Mouse (Mus musculus) forebrain, embryonic 15.5 days (tissue): ENCODE data around the gene Faf1. TPM values are rescaled to one million over a fixed set of nuclear protein-coding genes. Genes with fewer than 3 reads are reported as not detected.

ENCODE experiments used
- ATAC-seq: fragments of 200-750 bp; cut with Nextera tagmentation; replicated peaks from 2 replicates; pipeline ENCODE4 v1.8.0; 2017; ENCODE audit warnings: mild to moderate bottlenecking, moderate TSS enrichment, moderate library complexity
- H3K27ac ChIP-seq: fragments of 300-500 bp; sonication (generic); replicated peaks from 2 replicates; pipeline ENCODE4 v1.5.1; 2015; ENCODE audit warnings: mild to moderate bottlenecking, inconsistent platforms
- H3K27me3 ChIP-seq: fragments of 300-500 bp; sonication (generic); 2 replicates; pipeline ENCODE4 v1.6.1; 2015; ENCODE audit warnings: inconsistent platforms
- H3K36me3 ChIP-seq: fragments of 300-500 bp; sonication (generic); 2 replicates; pipeline ENCODE4 v1.6.1; 2015; ENCODE audit warnings: mild to moderate bottlenecking, inconsistent platforms
- H3K4me1 ChIP-seq: fragments of 300-500 bp; sonication (generic); 2 replicates; pipeline ENCODE4 v1.6.1; 2015; ENCODE audit warnings: inconsistent platforms
- H3K4me2 ChIP-seq: fragments of 300-500 bp; sonication (generic); replicated peaks from 2 replicates; pipeline ENCODE4 v1.6.1; 2015; ENCODE audit warnings: mild to moderate bottlenecking, inconsistent platforms
- H3K4me3 ChIP-seq: fragments of 300-500 bp; sonication (generic); 2 replicates; pipeline ENCODE4 v1.5.1; 2015; ENCODE audit warnings: mild to moderate bottlenecking, inconsistent platforms
- H3K9ac ChIP-seq: fragments of 300-500 bp; sonication (generic); replicated peaks from 2 replicates; pipeline ENCODE4 v1.6.1; 2015; ENCODE audit warnings: mild to moderate bottlenecking, inconsistent platforms
- H3K9me3 ChIP-seq: fragments of 300-500 bp; sonication (generic); 2 replicates; pipeline ENCODE4 v1.6.1; 2016; ENCODE audit warnings: inconsistent platforms
- WGBS: fragments of 180-500 bp; shearing (Covaris S2); methylation state at CpG from one replicate; pipeline ENCODE4 v1.1.7; 2015; ENCODE audit warnings: mixed read lengths; 5-methylcytosine and 5-hydroxymethylcytosine counted together
- polyA plus RNA-seq: library from polyadenylated mRNA; unstranded; fragments of >200 nt; fragmentation: Nextera tagmentation; extraction: Ambion mirVana; gene quantifications from 2 replicates; pipeline ENCODE4 v1.2.1, GENCODE M21; 2015

Gene Faf1
- polyA plus RNA-seq, 1 experiment from 2014 or later, result 31.3 TPM

DNA sequence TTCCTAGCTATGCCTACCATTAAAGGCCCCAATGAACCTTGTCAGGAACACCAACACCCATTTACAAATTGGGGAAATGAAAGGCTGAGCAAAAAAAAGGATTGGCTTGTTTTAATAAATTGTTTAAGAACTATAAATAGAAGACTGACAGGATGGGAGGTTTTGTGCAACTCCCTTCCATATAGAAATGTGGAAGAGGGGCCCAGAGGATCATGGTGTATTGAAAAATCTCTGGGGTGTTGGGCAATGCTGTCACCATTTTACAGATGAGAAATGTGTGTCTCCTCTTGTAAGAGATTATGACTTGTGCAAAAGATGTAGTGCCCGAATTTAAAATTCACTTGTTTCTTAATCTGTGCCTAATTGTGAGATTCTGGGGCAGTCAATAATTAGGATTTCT lies 277.1 kb downstream of the Faf1 start:
- Histone ChIP-seq H3K4me2 (no peak overlapping the region), H3K9me3 (no peaks in the 10 kb centered on the region), H3K27ac (no peak overlapping the region), H3K9ac (no peak overlapping the region), H3K4me3 (no peak overlapping the region), H3K4me1 (no peaks in the 10 kb centered on the region), H3K36me3 (no peaks in the 10 kb centered on the region), H3K27me3 (no peaks in the 10 kb centered on the region)
- WGBS, result 60% methylated on average over 1 of the region's 1 CpGs
- ATAC-seq, result no peak

DNA sequence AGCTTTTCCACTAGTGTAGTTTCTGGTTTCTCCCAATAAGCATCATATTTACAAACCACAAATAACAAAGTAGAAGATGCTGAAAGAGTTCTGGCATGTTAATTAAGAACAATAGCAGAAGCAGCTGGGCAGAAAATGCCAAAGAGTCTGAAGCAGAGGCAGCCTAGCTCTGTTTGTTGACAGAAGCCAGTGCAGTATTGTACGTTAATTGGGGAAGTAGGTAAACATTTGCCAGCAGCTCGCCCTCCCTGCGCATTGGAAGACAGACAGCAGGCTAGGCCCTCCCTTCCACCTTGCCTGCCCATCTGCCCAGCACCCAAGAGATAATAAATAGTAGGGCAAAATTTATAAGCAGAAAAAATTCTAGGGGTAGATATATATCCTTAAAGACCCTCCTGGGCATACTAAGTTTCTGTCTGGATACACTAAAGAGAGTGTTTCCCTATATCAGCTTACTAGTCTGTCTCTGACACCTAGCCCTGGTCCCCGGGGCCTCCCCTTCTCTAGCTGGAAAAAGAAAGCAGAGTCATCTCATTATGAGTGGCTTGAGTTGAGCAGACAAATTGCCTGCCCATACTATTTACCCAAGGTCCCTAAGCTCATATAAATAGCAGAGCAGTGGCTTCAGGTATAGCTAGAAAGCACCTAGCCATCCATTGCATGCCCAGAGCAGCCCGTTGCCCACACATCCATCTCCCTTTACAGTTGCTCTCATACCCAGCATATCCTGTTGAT lies 284.0 kb downstream of the Faf1 start:
- Histone ChIP-seq H3K27me3 (no peaks in the 10 kb centered on the region), H3K4me1 (no peaks in the 10 kb centered on the region), H3K4me3 (no peak overlapping the region), H3K9ac (no peak overlapping the region), H3K36me3 (peaks cover 7% of the 10 kb centered on the region; the same call in 1 of the 2 replicates), H3K9me3 (no peaks in the 10 kb centered on the region), H3K27ac (no peak overlapping the region), H3K4me2 (no peak overlapping the region)
- WGBS, result 52% methylated on average over 5 of the region's 5 CpGs
- ATAC-seq, result no peak

GRCm38 (mm10) chr4:109963570-109964279 lies 287.3 kb downstream of the Faf1 start:
- H3K36me3 ChIP-seq, result peaks cover 7% of the 10 kb centered on the region; the same call in 1 of the 2 replicates
- H3K4me1 ChIP-seq, result no peaks in the 10 kb centered on the region
- no peak overlapping the region for H3K27ac ChIP-seq
- 91% methylated on average over 5 of the region's 5 CpGs for WGBS
- no peak for ATAC-seq
- H3K4me2 ChIP-seq, result no peak overlapping the region
- no peak overlapping the region for H3K9ac ChIP-seq
- H3K4me3 ChIP-seq, result no peak overlapping the region
- no peaks in the 10 kb centered on the region for H3K27me3 ChIP-seq
- H3K9me3 ChIP-seq, result no peaks in the 10 kb centered on the region

DNA sequence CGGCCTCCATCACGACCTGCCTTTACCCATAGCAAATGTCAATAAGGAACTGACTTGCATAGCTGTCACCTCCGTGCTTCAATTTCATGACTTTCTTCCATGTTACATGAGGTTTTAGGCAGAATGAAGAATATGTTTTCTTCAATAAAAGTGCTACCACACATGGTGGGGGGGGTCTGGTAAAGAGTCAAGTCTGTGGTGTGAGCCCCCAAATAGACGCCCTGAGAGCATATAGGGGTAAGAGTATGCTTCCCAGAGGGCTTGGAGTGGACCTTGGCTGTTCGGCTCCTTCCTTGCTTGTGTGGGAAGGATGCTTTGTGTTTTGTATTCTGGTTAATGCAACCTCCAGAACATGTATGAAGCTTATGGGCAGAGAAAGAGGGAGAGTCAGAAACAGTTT lies 293.2 kb downstream of the Faf1 start:
- Histone ChIP-seq H3K4me2 (no peak overlapping the region), H3K9me3 (no peaks in the 10 kb centered on the region), H3K4me3 (no peak overlapping the region), H3K27me3 (peaks cover 11% of the 10 kb centered on the region; the same call in 1 of the 2 replicates), H3K9ac (no peak overlapping the region), H3K4me1 (peaks cover 4% of the 10 kb centered on the region), H3K36me3 (no peaks in the 10 kb centered on the region), H3K27ac (no peak overlapping the region)
- WGBS, result 92% methylated on average over 5 of the region's 5 CpGs
- no peak for ATAC-seq

GRCm38 (mm10) chr4:109973991-109974654 lies 297.7 kb downstream of the Faf1 start:
- H3K4me3 ChIP-seq, result peak overlapping the region; percentile 55
- H3K9ac ChIP-seq, result peak overlapping the region; percentile 42

DNA sequence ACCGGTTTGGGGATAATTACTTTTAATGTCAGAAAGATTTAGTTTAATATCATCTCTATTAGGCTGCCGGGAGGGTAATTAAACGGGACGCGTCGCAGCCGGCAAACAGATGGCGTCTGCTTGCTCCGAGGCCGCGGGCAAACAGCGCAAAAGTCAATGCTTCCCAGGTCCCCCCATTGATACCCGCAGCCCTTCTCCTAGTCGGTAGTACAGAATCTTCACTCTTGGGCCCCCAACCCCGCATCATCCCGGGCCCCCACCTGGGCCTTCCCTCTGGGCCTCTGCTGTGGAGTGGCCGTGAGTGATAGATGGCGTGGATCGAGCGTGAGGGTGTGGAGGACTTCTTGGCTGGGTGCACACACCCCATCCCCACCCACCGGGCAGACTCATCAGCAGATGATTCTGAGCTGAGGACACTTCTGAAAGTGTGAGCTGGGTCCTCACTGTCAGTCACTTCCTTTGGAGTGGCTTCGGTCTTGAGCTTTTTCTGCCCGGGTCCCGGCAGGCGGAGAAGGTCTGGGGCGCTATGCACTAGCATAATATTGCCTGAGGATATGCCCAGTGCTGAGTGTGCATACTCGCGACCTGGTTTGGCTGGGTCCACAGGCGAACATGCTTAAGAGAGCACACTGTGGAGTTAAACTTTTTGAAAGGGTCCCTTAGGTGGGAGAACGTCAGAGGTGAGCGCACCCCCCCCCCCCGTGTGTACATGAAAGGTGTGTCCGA lies 298.4 kb downstream of the Faf1 start:
- WGBS, result 2% methylated on average over 33 of the region's 33 CpGs
- Histone ChIP-seq H3K36me3 (no peaks in the 10 kb centered on the region), H3K27me3 (peaks cover 63% of the 10 kb centered on the region), H3K9ac (peak overlapping the region; percentile 42), H3K4me2 (peak overlapping the region; percentile 75), H3K4me3 (peak overlapping the region; percentile 55), H3K4me1 (peaks cover 31% of the 10 kb centered on the region), H3K9me3 (no peaks in the 10 kb centered on the region), H3K27ac (peak overlapping the region; percentile 45; the same call in 1 of the 2 replicates)
- ATAC-seq, result no peak

More at GRCm38 (mm10) chr4:109973991-109974654, 297.7 kb downstream of the Faf1 start:
- Histone ChIP-seq H3K4me1 (peaks cover 28% of the 10 kb centered on the region), H3K27ac (no peak overlapping the region), H3K36me3 (no peaks in the 10 kb centered on the region), H3K27me3 (peaks cover 56% of the 10 kb centered on the region), H3K4me2 (peak overlapping the region; percentile 75), H3K9me3 (no peaks in the 10 kb centered on the region)
- 3% methylated on average over 20 of the region's 20 CpGs for WGBS
- ATAC-seq, result no peak

DNA sequence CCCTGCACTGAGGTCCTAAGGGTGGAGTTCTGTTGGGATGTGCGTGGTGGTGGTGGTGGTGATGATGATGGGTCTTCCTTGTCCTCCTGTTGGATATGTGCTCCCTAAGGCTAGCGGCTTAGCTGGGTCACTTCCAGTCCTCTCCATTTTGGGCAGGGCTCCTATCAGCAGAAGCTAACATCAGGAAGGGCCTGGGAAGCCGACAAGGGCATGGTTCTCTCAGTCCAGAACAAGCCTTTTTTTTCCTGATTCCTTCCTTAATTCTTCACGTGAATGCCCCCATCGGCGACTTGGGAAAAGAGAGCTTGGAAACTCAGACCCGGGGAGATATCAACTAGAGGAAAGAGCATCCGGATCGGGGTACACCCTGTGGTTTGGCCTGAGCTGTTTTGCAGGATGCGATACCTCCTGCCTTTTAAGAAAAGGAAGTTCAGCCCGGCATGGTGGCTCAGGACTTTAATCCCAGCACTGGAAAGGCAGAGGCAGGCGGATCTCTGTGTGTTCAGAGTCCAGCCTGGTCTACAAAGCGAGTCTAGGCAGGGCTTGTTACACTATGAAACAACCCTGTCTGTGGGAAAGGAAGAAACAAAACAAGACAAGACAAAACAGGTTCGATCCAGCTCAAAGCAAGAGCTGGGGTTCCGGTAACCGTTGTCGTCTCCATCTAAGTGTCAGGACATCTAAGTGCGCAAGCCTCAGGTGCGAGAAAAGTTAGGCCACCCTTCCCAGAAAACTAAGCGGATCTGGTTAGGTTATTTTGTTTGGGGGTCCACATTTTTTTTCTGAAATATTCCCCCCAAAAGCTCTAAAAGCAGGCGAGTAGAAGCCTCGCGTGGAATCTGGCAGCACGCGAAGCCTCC lies 299.2 kb downstream of the Faf1 start:
- no peak for ATAC-seq
- Histone ChIP-seq H3K4me2 (peak overlapping the region; percentile 75), H3K4me1 (peaks cover 39% of the 10 kb centered on the region), H3K36me3 (no peaks in the 10 kb centered on the region), H3K27ac (no peak overlapping the region), H3K9me3 (no peaks in the 10 kb centered on the region), H3K9ac (peak overlapping the region; percentile 42; the same call in 1 of the 2 replicates), H3K4me3 (peak overlapping the region; percentile 55), H3K27me3 (peaks cover 71% of the 10 kb centered on the region)
- WGBS, result 13% methylated on average over 25 of the region's 25 CpGs

- Histone ChIP-seq H3K27ac (peak overlapping the region; percentile 84), H3K9me3 (no peaks in the 10 kb centered on the region), H3K9ac (peak overlapping the region; percentile 33), H3K4me3 (peak overlapping the region; percentile 55), H3K36me3 (no peaks in the 10 kb centered on the region), H3K4me2 (peak overlapping the region; percentile 75), H3K27me3 (peaks cover 78% of the 10 kb centered on the region), H3K4me1 (peaks cover 41% of the 10 kb centered on the region)
- ATAC-seq, result no peak
- 2% methylated on average over 34 of the region's 34 CpGs for WGBS
Measured at GRCm38 (mm10) chr4:109976273-109977147, 300.1 kb downstream of the Faf1 start.

DNA sequence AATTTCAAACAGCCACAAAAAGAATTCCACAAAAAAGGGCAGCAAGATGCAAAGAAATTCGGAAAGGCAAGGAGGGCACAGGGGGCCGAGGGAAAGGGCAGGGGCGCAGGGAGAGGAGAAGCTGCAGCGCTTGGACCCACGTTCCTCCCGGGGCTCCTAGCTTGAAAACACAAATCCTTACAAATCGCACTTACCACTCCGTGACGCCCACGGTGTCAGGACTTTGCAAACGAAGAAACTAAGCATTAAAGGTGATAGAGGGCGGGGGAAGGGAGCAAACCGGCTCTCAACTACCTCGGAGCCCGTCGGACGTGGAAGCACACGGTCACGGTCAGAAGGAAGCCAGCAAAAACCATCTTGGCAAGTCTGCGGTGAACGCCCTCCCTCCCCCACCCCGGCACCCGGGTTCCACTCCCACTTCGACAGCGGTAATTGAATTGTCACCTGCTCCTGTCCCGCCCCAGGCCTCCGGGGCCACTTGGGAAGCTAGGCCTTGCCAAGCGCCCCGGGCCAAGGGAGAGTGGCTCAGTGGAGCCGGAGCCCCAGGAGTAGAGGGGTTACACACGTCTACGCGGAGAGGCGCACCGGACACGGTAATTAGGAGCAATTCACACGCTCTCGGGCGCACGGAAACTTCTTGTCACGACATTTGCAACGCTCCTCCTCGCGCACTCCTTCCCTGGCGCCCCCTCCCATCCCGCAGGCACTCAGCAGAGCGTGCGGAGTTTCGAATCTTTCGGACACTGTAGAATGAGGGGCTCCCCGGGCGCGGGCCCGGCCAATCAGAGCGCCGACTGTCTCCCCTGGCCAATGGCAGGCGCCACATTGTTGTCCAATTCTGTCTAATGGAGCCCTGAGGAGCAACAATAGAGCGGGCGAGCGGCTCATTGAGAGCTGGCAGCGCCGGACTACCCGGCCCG lies 301.0 kb downstream of the Faf1 start, which contains the start of gene Dmrta2:
Gene Dmrta2, plus strand, starts transcription at position 906 of the 920 bp plus-strand sequence.
- H3K36me3 ChIP-seq, result no peaks in the 10 kb centered on the region
- peak within 1 kb of the TSS; percentile 75 for H3K4me2 ChIP-seq
- peak within 1 kb of the TSS; percentile 84 for H3K27ac ChIP-seq
- no peaks in the 10 kb centered on the region for H3K9me3 ChIP-seq
- ATAC-seq, result peak; percentile 91
- H3K4me1 ChIP-seq, result peaks cover 50% of the 10 kb centered on the region
- peak within 1 kb of the TSS; percentile 65 for H3K9ac ChIP-seq
- peak within 1 kb of the TSS; percentile 55 for H3K4me3 ChIP-seq
- H3K27me3 ChIP-seq, result peaks cover 77% of the 10 kb centered on the region
- 0% methylated on average over 64 of the region's 64 CpGs for WGBS
